Mouse (Mus musculus): ENCODE data around the gene Vps13a. TPM values are rescaled to one million over a fixed set of nuclear protein-coding genes. Genes with fewer than 3 reads are reported as not detected.

Vps13a gene
- polyA plus RNA-seq, 1 experiment from 2014 or later: 14.1 TPM

GRCm38 (mm10) chr19:16736854-16737253 lies 43.9 kb downstream of the Vps13a start:
- H3K9me3 ChIP-seq (ENCODE audit: control insufficient read depth, low read length): no peaks in the 10 kb centered on the region
- H3K9ac ChIP-seq (ENCODE audit: low read length): no peak overlapping the region
- no peaks in the 10 kb centered on the region for H3K4me1 ChIP-seq (replicated peaks; ENCODE audit: control insufficient read depth, insufficient read depth, low read length)
- H3K36me3 ChIP-seq (ENCODE audit: control insufficient read depth, insufficient read depth, low read length): no peaks in the 10 kb centered on the region
- 84% methylated on average over 4 of the region's 4 CpGs for WGBS
- no peak overlapping the region for H3K4me2 ChIP-seq (ENCODE audit: low read depth, low read length, severe bottlenecking)
- DNase-seq (ENCODE audit: low spot score) (no peak), ATAC-seq (replicated peaks; ENCODE audit: low FRiP score) (no peak)
- no peaks in the 10 kb centered on the region for H3K27me3 ChIP-seq (ENCODE audit: control insufficient read depth, insufficient read depth, low read length)
- H3K27ac ChIP-seq (ENCODE audit: low read depth, low read length): no peak overlapping the region
- H3K4me3 ChIP-seq (ENCODE audit: low read depth, low read length): no peak overlapping the region

- Histone ChIP-seq H3K4me2 (ENCODE audit: low read depth, low read length, severe bottlenecking) (no peak overlapping the region), H3K36me3 (ENCODE audit: control insufficient read depth, insufficient read depth, low read length) (no peaks in the 10 kb centered on the region), H3K4me1 (replicated peaks; ENCODE audit: control insufficient read depth, insufficient read depth, low read length) (no peaks in the 10 kb centered on the region), H3K9me3 (ENCODE audit: control insufficient read depth, low read length) (no peaks in the 10 kb centered on the region), H3K27ac (ENCODE audit: low read depth, low read length) (no peak overlapping the region), H3K4me3 (ENCODE audit: low read depth, low read length) (no peak overlapping the region), H3K27me3 (ENCODE audit: control insufficient read depth, insufficient read depth, low read length) (no peaks in the 10 kb centered on the region), H3K9ac (ENCODE audit: low read length) (no peak overlapping the region)
- no peak for DNase-seq (ENCODE audit: low spot score)
- ATAC-seq (replicated peaks; ENCODE audit: low FRiP score): no peak
- WGBS: 75% methylated on average over 2 of the region's 2 CpGs
Measured at GRCm38 (mm10) chr19:16728729-16729128, 52.0 kb downstream of the Vps13a start.

GRCm38 (mm10) chr19:16715249-16715648 lies 65.5 kb downstream of the Vps13a start:
- DNase-seq (ENCODE audit: low spot score) (no peak), ATAC-seq (replicated peaks; ENCODE audit: low FRiP score) (no peak)
- Histone ChIP-seq H3K9ac (ENCODE audit: low read length) (no peak overlapping the region), H3K4me2 (ENCODE audit: low read depth, low read length, severe bottlenecking) (no peak overlapping the region), H3K36me3 (ENCODE audit: control insufficient read depth, insufficient read depth, low read length) (no peaks in the 10 kb centered on the region), H3K4me3 (ENCODE audit: low read depth, low read length) (no peak overlapping the region), H3K4me1 (replicated peaks; ENCODE audit: control insufficient read depth, insufficient read depth, low read length) (no peaks in the 10 kb centered on the region), H3K27ac (ENCODE audit: low read depth, low read length) (no peak overlapping the region), H3K27me3 (ENCODE audit: control insufficient read depth, insufficient read depth, low read length) (no peaks in the 10 kb centered on the region), H3K9me3 (ENCODE audit: control insufficient read depth, low read length) (no peaks in the 10 kb centered on the region)
- 90% methylated on average over 3 of the region's 3 CpGs for WGBS

- H3K4me1 ChIP-seq (replicated peaks; ENCODE audit: control insufficient read depth, insufficient read depth, low read length): no peaks in the 10 kb centered on the region
- no peak overlapping the region for H3K27ac ChIP-seq (ENCODE audit: low read depth, low read length)
- no peaks in the 10 kb centered on the region for H3K9me3 ChIP-seq (ENCODE audit: control insufficient read depth, low read length)
- ATAC-seq (replicated peaks; ENCODE audit: low FRiP score) (no peak), DNase-seq (ENCODE audit: low spot score) (no peak)
- no peaks in the 10 kb centered on the region for H3K36me3 ChIP-seq (ENCODE audit: control insufficient read depth, insufficient read depth, low read length)
- H3K4me2 ChIP-seq (ENCODE audit: low read depth, low read length, severe bottlenecking): no peak overlapping the region
- H3K4me3 ChIP-seq (ENCODE audit: low read depth, low read length): no peak overlapping the region
- no peak overlapping the region for H3K9ac ChIP-seq (ENCODE audit: low read length)
- WGBS: 97% methylated on average over 1 of the region's 1 CpGs
- no peaks in the 10 kb centered on the region for H3K27me3 ChIP-seq (ENCODE audit: control insufficient read depth, insufficient read depth, low read length)
Measured at GRCm38 (mm10) chr19:16701790-16702189, 78.9 kb downstream of the Vps13a start.

GRCm38 (mm10) chr19:16684922-16685321 lies 95.8 kb downstream of the Vps13a start:
- DNase-seq (ENCODE audit: low spot score) (no peak), ATAC-seq (replicated peaks; ENCODE audit: low FRiP score) (no peak)
- Histone ChIP-seq H3K9ac (ENCODE audit: low read length) (no peak overlapping the region), H3K36me3 (ENCODE audit: control insufficient read depth, insufficient read depth, low read length) (no peaks in the 10 kb centered on the region), H3K4me2 (ENCODE audit: low read depth, low read length, severe bottlenecking) (no peak overlapping the region), H3K4me1 (replicated peaks; ENCODE audit: control insufficient read depth, insufficient read depth, low read length) (no peaks in the 10 kb centered on the region), H3K27ac (ENCODE audit: low read depth, low read length) (no peak overlapping the region), H3K9me3 (ENCODE audit: control insufficient read depth, low read length) (no peaks in the 10 kb centered on the region), H3K4me3 (ENCODE audit: low read depth, low read length) (no peak overlapping the region), H3K27me3 (ENCODE audit: control insufficient read depth, insufficient read depth, low read length) (no peaks in the 10 kb centered on the region)
- 96% methylated on average over 4 of the region's 4 CpGs for WGBS

- no peak for DNase-seq (ENCODE audit: low spot score)
- H3K9me3 ChIP-seq (ENCODE audit: control insufficient read depth, low read length): no peaks in the 10 kb centered on the region
- H3K27me3 ChIP-seq (ENCODE audit: control insufficient read depth, insufficient read depth, low read length): no peaks in the 10 kb centered on the region
- no peaks in the 10 kb centered on the region for H3K36me3 ChIP-seq (ENCODE audit: control insufficient read depth, insufficient read depth, low read length)
- WGBS: 86% methylated on average over 2 of the region's 2 CpGs
- no peak for ATAC-seq (replicated peaks; ENCODE audit: low FRiP score)
- H3K27ac ChIP-seq (ENCODE audit: low read depth, low read length): no peak overlapping the region
- H3K4me1 ChIP-seq (replicated peaks; ENCODE audit: control insufficient read depth, insufficient read depth, low read length): no peaks in the 10 kb centered on the region
- H3K4me2 ChIP-seq (ENCODE audit: low read depth, low read length, severe bottlenecking): no peak overlapping the region
- H3K4me3 ChIP-seq (ENCODE audit: low read depth, low read length): no peak overlapping the region
- no peak overlapping the region for H3K9ac ChIP-seq (ENCODE audit: low read length)
Measured at GRCm38 (mm10) chr19:16684210-16684609, 96.5 kb downstream of the Vps13a start.

GRCm38 (mm10) chr19:16625610-16626395 lies 154.9 kb downstream of the Vps13a start:
- no peaks in the 10 kb centered on the region for H3K9me3 ChIP-seq (ENCODE audit: control insufficient read depth, low read length)
- no peaks in the 10 kb centered on the region for H3K36me3 ChIP-seq (ENCODE audit: control insufficient read depth, insufficient read depth, low read length)
- H3K27ac ChIP-seq (ENCODE audit: low read depth, low read length): no peak overlapping the region
- no peak overlapping the region for H3K4me2 ChIP-seq (ENCODE audit: low read depth, low read length, severe bottlenecking)
- H3K9ac ChIP-seq (ENCODE audit: low read length): no peak overlapping the region
- no peaks in the 10 kb centered on the region for H3K4me1 ChIP-seq (replicated peaks; ENCODE audit: control insufficient read depth, insufficient read depth, low read length)
- WGBS: 32% methylated on average over 14 of the region's 14 CpGs
- ATAC-seq (replicated peaks; ENCODE audit: low FRiP score) (peak; percentile 55; the same call in 1 of the 2 replicates), DNase-seq (ENCODE audit: low spot score) (no peak)
- no peak overlapping the region for H3K4me3 ChIP-seq (ENCODE audit: low read depth, low read length)
- H3K27me3 ChIP-seq (ENCODE audit: control insufficient read depth, insufficient read depth, low read length): no peaks in the 10 kb centered on the region

- Histone ChIP-seq H3K36me3 (ENCODE audit: control insufficient read depth, insufficient read depth, low read length) (no peaks in the 10 kb centered on the region), H3K4me3 (ENCODE audit: low read depth, low read length) (no peak overlapping the region), H3K9ac (ENCODE audit: low read length) (no peak overlapping the region), H3K27ac (ENCODE audit: low read depth, low read length) (no peak overlapping the region), H3K4me2 (ENCODE audit: low read depth, low read length, severe bottlenecking) (no peak overlapping the region), H3K9me3 (ENCODE audit: control insufficient read depth, low read length) (no peaks in the 10 kb centered on the region), H3K27me3 (ENCODE audit: control insufficient read depth, insufficient read depth, low read length) (no peaks in the 10 kb centered on the region), H3K4me1 (replicated peaks; ENCODE audit: control insufficient read depth, insufficient read depth, low read length) (no peaks in the 10 kb centered on the region)
- ATAC-seq (replicated peaks; ENCODE audit: low FRiP score) (no peak), DNase-seq (ENCODE audit: low spot score) (no peak)
Measured at GRCm38 (mm10) chr19:16624994-16625393, 155.7 kb downstream of the Vps13a start.

GRCm38 (mm10) chr19:16623154-16623553 lies 157.6 kb downstream of the Vps13a start:
- no peaks in the 10 kb centered on the region for H3K9me3 ChIP-seq (ENCODE audit: control insufficient read depth, low read length)
- no peak overlapping the region for H3K4me2 ChIP-seq (ENCODE audit: low read depth, low read length, severe bottlenecking)
- DNase-seq (ENCODE audit: low spot score): no peak
- H3K27ac ChIP-seq (ENCODE audit: low read depth, low read length): no peak overlapping the region
- WGBS: 91% methylated on average over 4 of the region's 4 CpGs
- no peaks in the 10 kb centered on the region for H3K27me3 ChIP-seq (ENCODE audit: control insufficient read depth, insufficient read depth, low read length)
- no peaks in the 10 kb centered on the region for H3K36me3 ChIP-seq (ENCODE audit: control insufficient read depth, insufficient read depth, low read length)
- no peak for ATAC-seq (replicated peaks; ENCODE audit: low FRiP score)
- no peaks in the 10 kb centered on the region for H3K4me1 ChIP-seq (replicated peaks; ENCODE audit: control insufficient read depth, insufficient read depth, low read length)
- H3K4me3 ChIP-seq (ENCODE audit: low read depth, low read length): no peak overlapping the region
- H3K9ac ChIP-seq (ENCODE audit: low read length): no peak overlapping the region

Measured in forebrain, embryonic 11.5 days (tissue).